Mouse (Mus musculus): ENCODE data around the gene Ppm1j. TPM values are rescaled to one million over a fixed set of nuclear protein-coding genes. Genes with fewer than 3 reads are reported as not detected.
A peak's percentile ranks its signal among the peaks of the same experiment; 100 is the strongest.
"Not testable (repeated sequence)": the region's sequence is repeated elsewhere in the genome, so short reads cannot be mapped to it uniquely, and the experiment has no call there.

The Ppm1j gene
- polyA plus RNA-seq (2016; fragmentation: Nextera tagmentation; extraction: Ambion mirVana) = 0.79 and 1.3 TPM in 2 replicates

- ATAC-seq = peak; percentile 65
- Histone ChIP-seq H3K9me3 (replicated peaks) (no peaks in the 10 kb centered on the region), H3K4me3 (peak within 1 kb of the TSS; percentile 56), H3K4me1 (peaks cover 25% of the 10 kb centered on the region), H3K27ac (no peak within 1 kb of the TSS), H3K27me3 (replicated peaks) (peaks cover 100% of the 10 kb centered on the region), H3K36me3 (no peaks in the 10 kb centered on the region), H3K4me2 (peak within 1 kb of the TSS; percentile 80), H3K9ac (peak within 1 kb of the TSS; percentile 0; the same call in 1 of the 2 replicates)
- 2% methylated on average over 56 of the region's 56 CpGs for WGBS (ENCODE audit: insufficient replicate concordance)
Measured at GRCm38 (mm10) chr3:104780561-104781420, at the start of gene Ppm1j. Gene Ppm1j, plus strand, starts transcription at chr3:104781056.

GRCm38 (mm10) chr3:104732907-104733306 is 47.9 kb upstream of the Ppm1j start:
- H3K27ac ChIP-seq = no peak overlapping the region
- ATAC-seq = no peak
- H3K4me3 ChIP-seq = no peak overlapping the region
- WGBS (ENCODE audit: insufficient replicate concordance) = 61% methylated on average over 3 of the region's 3 CpGs
- H3K9me3 ChIP-seq (replicated peaks) = no peaks in the 10 kb centered on the region
- no peak overlapping the region for H3K4me2 ChIP-seq
- H3K4me1 ChIP-seq = no peaks in the 10 kb centered on the region
- H3K36me3 ChIP-seq = no peaks in the 10 kb centered on the region
- no peaks in the 10 kb centered on the region; the same call in 1 of the 2 replicates for H3K27me3 ChIP-seq (replicated peaks)
- H3K9ac ChIP-seq = no peak overlapping the region

- no peak for ATAC-seq
- H3K9me3 ChIP-seq (replicated peaks) = no peaks in the 10 kb centered on the region
- H3K9ac ChIP-seq = no peak overlapping the region
- no peaks in the 10 kb centered on the region for H3K4me1 ChIP-seq
- H3K27me3 ChIP-seq (replicated peaks) = peaks cover 4% of the 10 kb centered on the region; the same call in 1 of the 2 replicates
- WGBS (ENCODE audit: insufficient replicate concordance) = 53% methylated on average over 7 of the region's 7 CpGs
- H3K27ac ChIP-seq = no peak overlapping the region
- no peak overlapping the region for H3K4me2 ChIP-seq
- H3K36me3 ChIP-seq = no peaks in the 10 kb centered on the region
- no peak overlapping the region for H3K4me3 ChIP-seq
Measured at GRCm38 (mm10) chr3:104734654-104735053, 46.2 kb upstream of the Ppm1j start.

GRCm38 (mm10) chr3:104741954-104742353 is 38.9 kb upstream of the Ppm1j start:
- Histone ChIP-seq H3K36me3 (no peaks in the 10 kb centered on the region), H3K4me1 (no peaks in the 10 kb centered on the region), H3K4me3 (no peak overlapping the region), H3K9me3 (replicated peaks) (no peaks in the 10 kb centered on the region), H3K27me3 (replicated peaks) (peaks cover 9% of the 10 kb centered on the region; the same call in 1 of the 2 replicates), H3K4me2 (no peak overlapping the region), H3K27ac (no peak overlapping the region), H3K9ac (no peak overlapping the region)
- no peak for ATAC-seq
- 76% methylated on average over 3 of the region's 3 CpGs for WGBS (ENCODE audit: insufficient replicate concordance)

- Histone ChIP-seq H3K27ac (no peak overlapping the region), H3K4me1 (no peaks in the 10 kb centered on the region), H3K4me3 (no peak overlapping the region), H3K9me3 (replicated peaks) (no peaks in the 10 kb centered on the region), H3K9ac (no peak overlapping the region), H3K4me2 (no peak overlapping the region), H3K27me3 (replicated peaks) (peaks cover 11% of the 10 kb centered on the region; the same call in 1 of the 2 replicates), H3K36me3 (no peaks in the 10 kb centered on the region)
- 58% methylated on average over 1 of the region's 1 CpGs for WGBS (ENCODE audit: insufficient replicate concordance)
- ATAC-seq = no peak
Measured at GRCm38 (mm10) chr3:104743161-104743560, 37.7 kb upstream of the Ppm1j start.

GRCm38 (mm10) chr3:104743864-104744263 is 37.0 kb upstream of the Ppm1j start:
- H3K9ac ChIP-seq = no peak overlapping the region
- peaks cover 9% of the 10 kb centered on the region; the same call in 1 of the 2 replicates for H3K27me3 ChIP-seq (replicated peaks)
- WGBS (ENCODE audit: insufficient replicate concordance) = 18% methylated on average over 1 of the region's 1 CpGs
- H3K4me3 ChIP-seq = no peak overlapping the region
- ATAC-seq = no peak
- no peaks in the 10 kb centered on the region for H3K36me3 ChIP-seq
- H3K9me3 ChIP-seq (replicated peaks) = no peaks in the 10 kb centered on the region
- no peak overlapping the region for H3K4me2 ChIP-seq
- H3K4me1 ChIP-seq = no peaks in the 10 kb centered on the region
- no peak overlapping the region for H3K27ac ChIP-seq

GRCm38 (mm10) chr3:104752845-104753244 is 28.0 kb upstream of the Ppm1j start:
- H3K27ac ChIP-seq; H3K9me3 ChIP-seq (replicated peaks); H3K36me3 ChIP-seq; ATAC-seq; H3K4me1 ChIP-seq; H3K9ac ChIP-seq: not testable (repeated sequence)
- peak overlapping the region; percentile 53 for H3K4me2 ChIP-seq
- WGBS (ENCODE audit: insufficient replicate concordance) = 14% methylated on average over 23 of the region's 25 CpGs
- H3K27me3 ChIP-seq (replicated peaks) = peaks cover 23% of the 10 kb centered on the region; the same call in 1 of the 2 replicates
- H3K4me3 ChIP-seq = peak overlapping the region; percentile 23

- peak overlapping the region; percentile 79 for H3K4me2 ChIP-seq
- no peak overlapping the region for H3K27ac ChIP-seq
- peaks cover 31% of the 10 kb centered on the region for H3K4me1 ChIP-seq
- H3K36me3 ChIP-seq = no peaks in the 10 kb centered on the region
- peak; percentile 58 for ATAC-seq
- H3K4me3 ChIP-seq = peak overlapping the region; percentile 48
- H3K9me3 ChIP-seq (replicated peaks) = no peaks in the 10 kb centered on the region
- 2% methylated on average over 27 of the region's 27 CpGs for WGBS (ENCODE audit: insufficient replicate concordance)
- peaks cover 54% of the 10 kb centered on the region for H3K27me3 ChIP-seq (replicated peaks)
- peak overlapping the region; percentile 54 for H3K9ac ChIP-seq
Measured at GRCm38 (mm10) chr3:104758406-104758805, 22.4 kb upstream of the Ppm1j start.

GRCm38 (mm10) chr3:104758869-104759268 is 22.0 kb upstream of the Ppm1j start:
- Histone ChIP-seq H3K36me3 (no peaks in the 10 kb centered on the region), H3K4me2 (peak overlapping the region; percentile 79), H3K4me1 (peaks cover 33% of the 10 kb centered on the region), H3K27me3 (replicated peaks) (peaks cover 50% of the 10 kb centered on the region), H3K27ac (no peak overlapping the region), H3K4me3 (peak overlapping the region; percentile 48), H3K9ac (peak overlapping the region; percentile 54; the same call in 1 of the 2 replicates), H3K9me3 (replicated peaks) (no peaks in the 10 kb centered on the region)
- ATAC-seq = no peak
- WGBS (ENCODE audit: insufficient replicate concordance) = 12% methylated on average over 5 of the region's 5 CpGs

- peaks cover 33% of the 10 kb centered on the region for H3K4me1 ChIP-seq
- 0 out of 2 replicates have a peak overlapping the region, but pooled peaks have one; percentile 8 for H3K9ac ChIP-seq
- H3K4me3 ChIP-seq = peak overlapping the region; percentile 27; the same call in 1 of the 2 replicates
- ATAC-seq = peak; percentile 72
- H3K4me2 ChIP-seq = peak overlapping the region; percentile 58
- H3K27me3 ChIP-seq (replicated peaks) = peaks cover 44% of the 10 kb centered on the region
- not testable (repeated sequence) for H3K9me3 ChIP-seq (replicated peaks); H3K36me3 ChIP-seq
- H3K27ac ChIP-seq = peak overlapping the region; percentile 66
- 19% methylated on average over 20 of the region's 20 CpGs for WGBS (ENCODE audit: insufficient replicate concordance)
Measured at GRCm38 (mm10) chr3:104762103-104762863, 18.6 kb upstream of the Ppm1j start.

GRCm38 (mm10) chr3:104765021-104765420 is 15.8 kb upstream of the Ppm1j start:
- no peaks in the 10 kb centered on the region for H3K9me3 ChIP-seq (replicated peaks)
- H3K4me1 ChIP-seq = peaks cover 35% of the 10 kb centered on the region
- WGBS (ENCODE audit: insufficient replicate concordance) = 11% methylated on average over 4 of the region's 4 CpGs
- H3K27me3 ChIP-seq (replicated peaks) = peaks cover 20% of the 10 kb centered on the region
- H3K36me3 ChIP-seq = no peaks in the 10 kb centered on the region
- no peak overlapping the region for H3K9ac ChIP-seq
- H3K4me3 ChIP-seq = no peak overlapping the region
- H3K4me2 ChIP-seq = no peak overlapping the region
- no peak for ATAC-seq
- no peak overlapping the region for H3K27ac ChIP-seq

GRCm38 (mm10) chr3:104767141-104767540 is 13.7 kb upstream of the Ppm1j start:
- Histone ChIP-seq H3K4me3 (no peak overlapping the region), H3K4me2 (no peak overlapping the region), H3K4me1 (peaks cover 24% of the 10 kb centered on the region), H3K9me3 (replicated peaks) (no peaks in the 10 kb centered on the region), H3K27ac (no peak overlapping the region), H3K9ac (no peak overlapping the region), H3K36me3 (no peaks in the 10 kb centered on the region), H3K27me3 (replicated peaks) (peaks cover 9% of the 10 kb centered on the region)
- WGBS (ENCODE audit: insufficient replicate concordance) = 42% methylated on average over 2 of the region's 2 CpGs
- no peak for ATAC-seq

Measured in liver, embryonic 12.5 days (tissue).